Mouse (Mus musculus): Measurements from ENCODE around the gene Rnf4.

The Rnf4 gene

GRCm38 (mm10) chr5:34336775-34337450 lies 824 bp downstream of the Rnf4 start:
- peak; percentile 24 to 46 for DNase-seq (ENCODE audit: low spot score in 2 of 2)

- no peak for DNase-seq (ENCODE audit: low spot score in 2 of 2)
These were observed 4.2 kb downstream of the Rnf4 start for GRCm38 (mm10) chr5:34340246-34340645.

GRCm38 (mm10) chr5:34352084-34352631 lies 16.1 kb downstream of the Rnf4 start:
- DNase-seq (ENCODE audit: low spot score in 2 of 2) = no peak

GRCm38 (mm10) chr5:34360261-34360660 lies 24.2 kb downstream of the Rnf4 start:
- no peak for DNase-seq (ENCODE audit: low spot score in 2 of 2)

- no peak for DNase-seq (ENCODE audit: low spot score in 2 of 2)
These were observed 27.0 kb downstream of the Rnf4 start for GRCm38 (mm10) chr5:34363115-34363514.

- no peak for DNase-seq (ENCODE audit: low spot score in 2 of 2)
These were observed 32.6 kb downstream of the Rnf4 start for GRCm38 (mm10) chr5:34368551-34369290.

GRCm38 (mm10) chr5:34369341-34370021 lies 33.4 kb downstream of the Rnf4 start, which contains the start of gene Fam193a:
TSS of gene Fam193a (plus strand) at chr5:34369933.
- peak; percentile 95 to 98 for DNase-seq (ENCODE audit: low spot score in 2 of 2)

- DNase-seq (ENCODE audit: low spot score in 2 of 2) = peak; percentile 26 to 38
These were observed 34.1 kb downstream of the Rnf4 start for GRCm38 (mm10) chr5:34370022-34370823.

- DNase-seq (ENCODE audit: low spot score in 2 of 2) = no peak
These were observed 34.8 kb downstream of the Rnf4 start for GRCm38 (mm10) chr5:34370840-34371239.

GRCm38 (mm10) chr5:34372141-34372540 lies 36.1 kb downstream of the Rnf4 start:
- no peak for DNase-seq (ENCODE audit: low spot score in 2 of 2)

- DNase-seq (ENCODE audit: low spot score in 2 of 2) = no peak
These were observed 36.5 kb downstream of the Rnf4 start for GRCm38 (mm10) chr5:34372541-34372940.

GRCm38 (mm10) chr5:34378787-34379186 lies 42.7 kb downstream of the Rnf4 start:
- no peak for DNase-seq (ENCODE audit: low spot score in 2 of 2)

GRCm38 (mm10) chr5:34381700-34382099 lies 45.6 kb downstream of the Rnf4 start:
- no peak for DNase-seq (ENCODE audit: low spot score in 2 of 2)

GRCm38 (mm10) chr5:34385616-34386015 lies 49.5 kb downstream of the Rnf4 start:
- no peak for DNase-seq (ENCODE audit: low spot score in 2 of 2)

GRCm38 (mm10) chr5:34386744-34387143 lies 50.7 kb downstream of the Rnf4 start:
- no peak for DNase-seq (ENCODE audit: low spot score in 2 of 2)

GRCm38 (mm10) chr5:34393251-34393650 lies 57.2 kb downstream of the Rnf4 start:
- no peak for DNase-seq (ENCODE audit: low spot score in 2 of 2)

GRCm38 (mm10) chr5:34395347-34395746 lies 59.3 kb downstream of the Rnf4 start:
- DNase-seq (ENCODE audit: low spot score in 2 of 2) = no peak

GRCm38 (mm10) chr5:34395850-34396540 lies 59.9 kb downstream of the Rnf4 start:
- no peak for DNase-seq (ENCODE audit: low spot score in 2 of 2)

- no peak for DNase-seq (ENCODE audit: low spot score in 2 of 2)
These were observed 61.8 kb downstream of the Rnf4 start for GRCm38 (mm10) chr5:34397866-34398265.

- DNase-seq (ENCODE audit: low spot score in 2 of 2) = no peak
These were observed 62.2 kb downstream of the Rnf4 start for GRCm38 (mm10) chr5:34398326-34398725.

Data from cerebellum, postnatal 4 days (tissue).